24 mouse cellular contexts compared by ENCODE assay signal in genomic region chr6:61614920-61615319, GRCm38 (mm10).
DNase-seq lines count a peak whose midpoint lies in the region; ATAC-seq and TF ChIP-seq lines count a peak whose summit lies in the region.
"Had no signal": no experiment of that assay in that cellular context is flagged by ENCODE, and none has a peak within 500 bp of the region (broad histone marks: within the 10 kb centered on the region; RNA-seq: fewer than 3 reads in every experiment).

No protein-coding gene starts in this region.

- no peak overlapping the region for H3K4me3 ChIP-seq in midbrain, postnatal 0 days (ENCODE audit: low read depth, low read length)
- H3K4me3 ChIP-seq in midbrain, embryonic 13.5 days (replicated peaks) = no peak overlapping the region
- H3K4me3 ChIP-seq: embryonic facial prominence, embryonic 13.5 days; forebrain, embryonic 12.5 days; heart, embryonic 15.5 days; hindbrain, embryonic 10.5 days had no signal

- H3K4me2 ChIP-seq in midbrain, postnatal 0 days (ENCODE audit: low read depth, low read length, poor library complexity, severe bottlenecking) = no peak overlapping the region
- no peak overlapping the region for H3K4me2 ChIP-seq in midbrain, embryonic 13.5 days (replicated peaks)
- H3K4me2 ChIP-seq: embryonic facial prominence, embryonic 13.5 days; forebrain, embryonic 12.5 days; heart, embryonic 11.5 days; heart, embryonic 15.5 days had no signal

- ATAC-seq in midbrain, postnatal 0 days (ENCODE audit: low FRiP score) = no peak
- no peak for ATAC-seq in midbrain, embryonic 13.5 days
- no peak for ATAC-seq in inflammation-experienced regulatory T-cells, adult 6 months
- ATAC-seq: CD4-positive, CD25-positive, alpha-beta regulatory T cell, adult 4 months; forebrain, postnatal 0 days; intestine, embryonic 16.5 days had no signal

- 76% methylated on average over 4 of the region's 4 CpGs for WGBS in midbrain, postnatal 0 days
- 77% methylated on average over 4 of the region's 4 CpGs for WGBS in midbrain, embryonic 13.5 days

- DNase-seq in embryo, embryonic 11 days = peak; percentile 1
- no peak for DNase-seq in embryo, embryonic 10 days (ENCODE audit: low spot score)
- peak; percentile 32 for DNase-seq in midbrain, postnatal 0 days (ENCODE audit: low spot score)
- peak; percentile 4 for DNase-seq in mesoderm, embryonic 11.5 days (ENCODE audit: low read depth, low spot score)
- no peak for DNase-seq in urinary bladder, postnatal 4 days (ENCODE audit: low spot score in 2 of 2)
- DNase-seq: adrenal gland, adult 8-10 months; adrenal gland, postnatal 36 days; B cell, adult 2 months; cerebellum, adult 11 months; cerebellum, adult 8-10 months; cerebellum, postnatal 14 days; forebrain, postnatal 0 days; gastrocnemius, postnatal 10 days; heart, adult 18-20 months had no signal

- H3K4me1 ChIP-seq in midbrain, postnatal 0 days (ENCODE audit: insufficient read depth, low read length) = no peaks in the 10 kb centered on the region
- no peaks in the 10 kb centered on the region for H3K4me1 ChIP-seq in midbrain, embryonic 13.5 days (replicated peaks)
- H3K4me1 ChIP-seq: embryonic facial prominence, embryonic 13.5 days; forebrain, embryonic 12.5 days; heart, embryonic 15.5 days; hindbrain, embryonic 10.5 days had no signal

- no peaks in the 10 kb centered on the region for H3K27me3 ChIP-seq in midbrain, postnatal 0 days (ENCODE audit: insufficient read depth, low read length)
- H3K27me3 ChIP-seq in midbrain, embryonic 13.5 days = no peaks in the 10 kb centered on the region
- H3K27me3 ChIP-seq: embryonic facial prominence, embryonic 13.5 days; forebrain, embryonic 12.5 days; heart, embryonic 15.5 days had no signal

- H3K27ac ChIP-seq in midbrain, postnatal 0 days (ENCODE audit: low read depth, low read length) = no peak overlapping the region
- H3K27ac ChIP-seq in midbrain, embryonic 13.5 days = no peak overlapping the region
- H3K27ac ChIP-seq: embryonic facial prominence, embryonic 13.5 days; forebrain, embryonic 12.5 days; heart, embryonic 15.5 days; hindbrain, embryonic 10.5 days had no signal

- H3K9ac ChIP-seq in midbrain, postnatal 0 days (replicated peaks; ENCODE audit: low read length, poor library complexity, severe bottlenecking) = no peak overlapping the region
- no peak overlapping the region for H3K9ac ChIP-seq in midbrain, embryonic 13.5 days (replicated peaks)
- H3K9ac ChIP-seq: embryonic facial prominence, embryonic 13.5 days; forebrain, embryonic 12.5 days; forebrain, postnatal 0 days; heart, embryonic 15.5 days had no signal

- no peaks in the 10 kb centered on the region for H3K36me3 ChIP-seq in midbrain, postnatal 0 days (ENCODE audit: insufficient read depth, low read length)
- H3K36me3 ChIP-seq in midbrain, embryonic 13.5 days = no peaks in the 10 kb centered on the region
- H3K36me3 ChIP-seq: embryonic facial prominence, embryonic 13.5 days; forebrain, embryonic 12.5 days; G1E; heart, embryonic 15.5 days; hindbrain, embryonic 10.5 days had no signal

- no peaks in the 10 kb centered on the region for H3K9me3 ChIP-seq in midbrain, postnatal 0 days (ENCODE audit: low read length)
- no peaks in the 10 kb centered on the region for H3K9me3 ChIP-seq in midbrain, embryonic 13.5 days
- H3K9me3 ChIP-seq: embryonic facial prominence, embryonic 13.5 days; forebrain, embryonic 12.5 days; G1E; heart, embryonic 15.5 days; hindbrain, embryonic 10.5 days had no signal

- TF ChIP-seq CTCF in midbrain, postnatal 0 days (IDR thresholded peaks at IDR 0.05) = no peak

Comparison
In these comparisons a context has a peak if more than half of its experiments do, and no peak if none do; other contexts are left out.
1. DNase-seq: peak in embryo, embryonic 11 days (single experiment), midbrain, postnatal 0 days (single experiment) and mesoderm, embryonic 11.5 days (single experiment); none in embryo, embryonic 10 days (single experiment) and urinary bladder, postnatal 4 days (0 of 2).